Mouse (Mus musculus) heart, embryonic 13.5 days (tissue): Measurements from ENCODE around the gene Zfp978. TPM values are rescaled to one million over a fixed set of nuclear protein-coding genes. Genes with fewer than 3 reads are reported as not detected.
"Not testable (repeated sequence)": the region's sequence is repeated elsewhere in the genome, so short reads cannot be mapped to it uniquely, and the experiment has no call there.

ENCODE experiments used
- ATAC-seq: fragments of 200-750 bp; cut with Nextera tagmentation; 2 replicates; pipeline ENCODE4 v1.8.0; 2017; ENCODE audit warnings: moderate TSS enrichment; ENCODE audit not compliant: insufficient number of reproducible peaks, low FRiP score, low TSS enrichment; ENCODE audit errors: extremely low read depth
- H3K27ac ChIP-seq: fragments of 300-500 bp; sonication (generic); replicated peaks from 2 replicates; pipeline ENCODE4 v1.5.1; 2015; ENCODE audit warnings: moderate library complexity, mild to moderate bottlenecking, inconsistent platforms
- H3K27me3 ChIP-seq: fragments of 300-500 bp; sonication (generic); replicated peaks from 2 replicates; pipeline ENCODE4 v1.6.1; 2015; ENCODE audit warnings: mild to moderate bottlenecking, inconsistent platforms
- H3K36me3 ChIP-seq: fragments of 300-500 bp; sonication (generic); 2 replicates; pipeline ENCODE4 v1.6.1; 2015; ENCODE audit warnings: mild to moderate bottlenecking, inconsistent platforms
- H3K4me1 ChIP-seq: fragments of 300-500 bp; sonication (generic); 2 replicates; pipeline ENCODE4 v1.6.1; 2015; ENCODE audit warnings: inconsistent platforms
- H3K4me2 ChIP-seq: fragments of 300-500 bp; sonication (generic); 2 replicates; pipeline ENCODE4 v1.6.1; 2015; ENCODE audit warnings: inconsistent platforms, mild to moderate bottlenecking, moderate library complexity
- H3K4me3 ChIP-seq: fragments of 300-500 bp; sonication (generic); 2 replicates; pipeline ENCODE4 v1.5.1; 2015; ENCODE audit warnings: moderate library complexity, mild to moderate bottlenecking, inconsistent platforms
- H3K9ac ChIP-seq: fragments of 300-500 bp; sonication (generic); 2 replicates; pipeline ENCODE4 v1.6.1; 2015; ENCODE audit warnings: inconsistent platforms, mild to moderate bottlenecking, moderate library complexity
- H3K9me3 ChIP-seq: fragments of 300-500 bp; sonication (generic); 2 replicates; pipeline ENCODE4 v1.6.1; 2016; ENCODE audit warnings: inconsistent platforms
- WGBS: fragments of 180-500 bp; shearing (Covaris S2); methylation state at CpG from one replicate; pipeline ENCODE4 v1.1.7; 2015; ENCODE audit warnings: mixed read lengths; 5-methylcytosine and 5-hydroxymethylcytosine counted together
- polyA plus RNA-seq: library from polyadenylated mRNA; unstranded; fragments of >200 nt; fragmentation: Nextera tagmentation; extraction: Ambion mirVana; gene quantifications from 2 replicates; pipeline ENCODE4 v1.2.1, GENCODE M21; 2015

Zfp978 gene
- 0.17 TPM in 1 of 2 replicates, not detected in the other for polyA plus RNA-seq

- ATAC-seq, H3K9me3 ChIP-seq, H3K4me2 ChIP-seq, H3K4me3 ChIP-seq, H3K27ac ChIP-seq, H3K36me3 ChIP-seq, H3K4me1 ChIP-seq, H3K27me3 ChIP-seq, H3K9ac ChIP-seq: not testable (repeated sequence)
- no CpG with 5 or more reads among the region's 6 CpGs for WGBS
Observed at GRCm38 (mm10) chr4:147361003-147361402, at the start of gene Zfp978. Gene Zfp978 (plus strand): TSS chr4:147361303.

- peaks cover 64% of the 10 kb centered on the region for H3K9me3 ChIP-seq
- not testable (repeated sequence) for H3K27ac ChIP-seq, H3K4me3 ChIP-seq, H3K4me1 ChIP-seq, H3K9ac ChIP-seq, H3K27me3 ChIP-seq, H3K4me2 ChIP-seq, H3K36me3 ChIP-seq
- peak; percentile 41 for ATAC-seq
- WGBS = 78% methylated on average over 2 of the region's 2 CpGs
Observed at GRCm38 (mm10) chr4:147335036-147335690, 25.9 kb upstream of the Zfp978 start.

- H3K4me1 ChIP-seq, H3K27me3 ChIP-seq, H3K4me3 ChIP-seq, H3K9ac ChIP-seq, H3K27ac ChIP-seq, H3K4me2 ChIP-seq, H3K36me3 ChIP-seq: not testable (repeated sequence)
- WGBS = 20% methylated on average over 1 of the region's 1 CpGs
- peaks cover 69% of the 10 kb centered on the region for H3K9me3 ChIP-seq
- ATAC-seq = peak; percentile 20
Observed at GRCm38 (mm10) chr4:147335691-147336367, 25.3 kb upstream of the Zfp978 start.

GRCm38 (mm10) chr4:147336368-147337195 is 24.5 kb upstream of the Zfp978 start:
- WGBS = 55% methylated on average over 6 of the region's 6 CpGs
- H3K9me3 ChIP-seq = peaks cover 70% of the 10 kb centered on the region
- not testable (repeated sequence) for H3K4me3 ChIP-seq, H3K4me2 ChIP-seq, H3K27ac ChIP-seq, H3K27me3 ChIP-seq, H3K4me1 ChIP-seq, H3K9ac ChIP-seq, H3K36me3 ChIP-seq
- ATAC-seq = peak; percentile 54

GRCm38 (mm10) chr4:147337520-147337919 is 23.6 kb upstream of the Zfp978 start:
- 76% methylated on average over 2 of the region's 2 CpGs for WGBS
- not testable (repeated sequence) for H3K27me3 ChIP-seq, ATAC-seq

GRCm38 (mm10) chr4:147338032-147338610 is 23.0 kb upstream of the Zfp978 start:
- Histone ChIP-seq H3K36me3 (no peaks in the 10 kb centered on the region), H3K9ac (no peak overlapping the region), H3K4me2 (no peak overlapping the region), H3K27me3 (no peaks in the 10 kb centered on the region), H3K27ac (no peak overlapping the region), H3K9me3 (peaks cover 73% of the 10 kb centered on the region), H3K4me3 (no peak overlapping the region), H3K4me1 (no peaks in the 10 kb centered on the region)
- 59% methylated on average over 5 of the region's 5 CpGs for WGBS
- ATAC-seq = no peak

More at GRCm38 (mm10) chr4:147337520-147337919, 23.6 kb upstream of the Zfp978 start:
- H3K9ac ChIP-seq, H3K4me2 ChIP-seq, H3K4me3 ChIP-seq, H3K4me1 ChIP-seq, H3K36me3 ChIP-seq, H3K27ac ChIP-seq: not testable (repeated sequence)
- peaks cover 71% of the 10 kb centered on the region for H3K9me3 ChIP-seq

- not testable (repeated sequence) for H3K4me1 ChIP-seq, H3K27ac ChIP-seq, H3K4me3 ChIP-seq, H3K9ac ChIP-seq, H3K4me2 ChIP-seq, H3K36me3 ChIP-seq, H3K27me3 ChIP-seq, ATAC-seq
- H3K9me3 ChIP-seq = peaks cover 75% of the 10 kb centered on the region
- WGBS = 63% methylated on average over 3 of the region's 3 CpGs
Observed at GRCm38 (mm10) chr4:147338706-147339105, 22.4 kb upstream of the Zfp978 start.

- not testable (repeated sequence) for H3K27me3 ChIP-seq, H3K9ac ChIP-seq, H3K4me1 ChIP-seq, H3K4me2 ChIP-seq, ATAC-seq, H3K27ac ChIP-seq, H3K36me3 ChIP-seq, H3K4me3 ChIP-seq
- WGBS = 61% methylated on average over 7 of the region's 7 CpGs
- H3K9me3 ChIP-seq = peaks cover 75% of the 10 kb centered on the region
Observed at GRCm38 (mm10) chr4:147339601-147340219, 21.4 kb upstream of the Zfp978 start.

- ATAC-seq, H3K4me3 ChIP-seq, H3K9ac ChIP-seq, H3K27ac ChIP-seq, H3K27me3 ChIP-seq, H3K36me3 ChIP-seq, H3K4me1 ChIP-seq, H3K4me2 ChIP-seq: not testable (repeated sequence)
- H3K9me3 ChIP-seq = peaks cover 76% of the 10 kb centered on the region
- 55% methylated on average over 3 of the region's 3 CpGs for WGBS
Observed at GRCm38 (mm10) chr4:147340236-147340635, 20.9 kb upstream of the Zfp978 start.

- H3K9ac ChIP-seq, H3K27me3 ChIP-seq, H3K36me3 ChIP-seq, H3K4me2 ChIP-seq, H3K27ac ChIP-seq, H3K4me3 ChIP-seq, H3K4me1 ChIP-seq, ATAC-seq: not testable (repeated sequence)
- WGBS = 72% methylated on average over 3 of the region's 3 CpGs
- H3K9me3 ChIP-seq = peaks cover 70% of the 10 kb centered on the region
Observed at GRCm38 (mm10) chr4:147340876-147341275, 20.2 kb upstream of the Zfp978 start.
